Comparison of ENCODE assay signal across 8 mouse cellular contexts in the genomic region with DNA sequence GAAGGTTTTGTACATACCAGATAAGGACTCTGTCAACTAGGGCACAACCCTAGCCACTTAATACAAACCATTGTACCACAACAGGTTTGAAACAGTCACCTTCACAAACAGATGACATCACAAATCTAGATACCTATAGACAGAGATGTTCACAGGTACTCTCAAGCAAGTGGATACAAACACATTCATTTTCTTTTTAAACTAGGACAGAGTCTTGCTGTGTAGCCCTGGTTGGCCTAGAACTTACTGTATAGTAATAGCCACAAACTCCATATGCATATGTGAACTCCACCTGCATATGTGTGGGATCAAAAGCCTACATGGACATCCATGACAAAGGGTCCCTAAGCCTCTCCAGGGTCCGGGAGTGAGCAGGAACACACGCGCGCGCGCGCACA. TPM values are rescaled to one million over a fixed set of nuclear protein-coding genes. Genes with fewer than 3 reads are reported as not detected.
DNase-seq lines count a peak whose midpoint lies in the region; ATAC-seq and TF ChIP-seq lines count a peak whose summit lies in the region.

A gene (plus strand): TSS at position 301 of the 398 bp plus-strand sequence.

- H3K4me1 ChIP-seq in heart, embryonic 15.5 days (replicated peaks) = peaks cover 11% of the 10 kb centered on the region
- H3K4me1 ChIP-seq in hindbrain, embryonic 11.5 days (replicated peaks; ENCODE audit: control insufficient read depth, insufficient read depth, low read length) = no peaks in the 10 kb centered on the region
- H3K4me1 ChIP-seq in liver, embryonic 12.5 days = peaks cover 32% of the 10 kb centered on the region

- CTCF ChIA-PET in Patski (lab: Charles Lee) = interaction anchor here (1.4 kb wide), 1 partner anchor 86 kb away, joined by 3 read pairs; a partner anchor contains a TSS

- H3K4me2 ChIP-seq in heart, embryonic 15.5 days = peak within 1 kb of the TSS; percentile 100
- peak within 1 kb of the TSS; percentile 88 for H3K4me2 ChIP-seq in hindbrain, embryonic 11.5 days (replicated peaks; ENCODE audit: low read depth, low read length)
- H3K4me2 ChIP-seq in liver, embryonic 12.5 days = peak within 1 kb of the TSS; percentile 93

- no peak for ATAC-seq in heart, embryonic 15.5 days (replicated peaks; ENCODE audit: insufficient number of reproducible peaks, insufficient read depth, low FRiP score, low read depth)
- no peak for ATAC-seq in Patski
- ATAC-seq in hindbrain, embryonic 11.5 days (ENCODE audit: low FRiP score) = no peak
- no peak; the same call in 1 of the 2 replicates for ATAC-seq in liver, embryonic 12.5 days

- H3K27me3 ChIP-seq in heart, embryonic 15.5 days = peaks cover 20% of the 10 kb centered on the region
- H3K27me3 ChIP-seq in Patski = no peaks in the 10 kb centered on the region
- H3K27me3 ChIP-seq in hindbrain, embryonic 11.5 days (ENCODE audit: control insufficient read depth, insufficient read depth, low read length) = no peaks in the 10 kb centered on the region
- H3K27me3 ChIP-seq in liver, embryonic 12.5 days (replicated peaks) = peaks cover 19% of the 10 kb centered on the region

- no peaks in the 10 kb centered on the region for H3K36me3 ChIP-seq in heart, embryonic 15.5 days
- H3K36me3 ChIP-seq in hindbrain, embryonic 11.5 days (ENCODE audit: control insufficient read depth, insufficient read depth, low read length) = no peaks in the 10 kb centered on the region
- no peaks in the 10 kb centered on the region for H3K36me3 ChIP-seq in liver, embryonic 12.5 days

- in situ Hi-C loops in Patski (cut with MboI; ENCODE audit: low pct_unique_long_range_greater_than_20kb) = no loop called here

- H3K9ac ChIP-seq in heart, embryonic 15.5 days = peak within 1 kb of the TSS; percentile 71
- peak within 1 kb of the TSS; percentile 88 for H3K9ac ChIP-seq in hindbrain, embryonic 11.5 days (ENCODE audit: low read depth, low read length)
- peak within 1 kb of the TSS; percentile 64 for H3K9ac ChIP-seq in liver, embryonic 12.5 days

- no peaks in the 10 kb centered on the region for H3K9me3 ChIP-seq in heart, embryonic 15.5 days (replicated peaks)
- H3K9me3 ChIP-seq in hindbrain, embryonic 11.5 days (ENCODE audit: control insufficient read depth, low read length) = no peaks in the 10 kb centered on the region
- H3K9me3 ChIP-seq in liver, embryonic 12.5 days (replicated peaks) = no peaks in the 10 kb centered on the region

- POLR2A ChIA-PET in Patski (lab: Charles Lee) = interaction anchor here (1.3 kb wide), 1 partner anchor 13 kb away, joined by 3 read pairs; no protein-coding TSS in a partner anchor

- H3K4me3 ChIP-seq in heart, embryonic 15.5 days = peak within 1 kb of the TSS; percentile 68
- peak within 1 kb of the TSS; percentile 85 for H3K4me3 ChIP-seq in hindbrain, embryonic 11.5 days (ENCODE audit: low read depth, low read length)
- H3K4me3 ChIP-seq in liver, embryonic 12.5 days = peak within 1 kb of the TSS; percentile 67

- no peak for DNase-seq in heart, adult 9 months (ENCODE audit: low spot score in 2 of 2)
- DNase-seq in Patski (ENCODE audit: low read depth, low spot score) = no peak
- no peak for DNase-seq in hindbrain, embryonic 11.5 days (ENCODE audit: low spot score)
- DNase-seq in ovary, adult 18-20 months (ENCODE audit: low spot score) = no peak
- no peak for DNase-seq in gastrocnemius, postnatal 10 days
- DNase-seq in kidney, adult 18-20 months = no peak

- TF ChIP-seq CTCF in Patski (IDR thresholded peaks at IDR 0.05) = no peak

- no peak within 1 kb of the TSS for H3K27ac ChIP-seq in heart, embryonic 15.5 days
- H3K27ac ChIP-seq in hindbrain, embryonic 11.5 days (ENCODE audit: low read depth, low read length) = peak within 1 kb of the TSS; percentile 65
- H3K27ac ChIP-seq in liver, embryonic 12.5 days = peak within 1 kb of the TSS; percentile 37; the same call in 1 of the 2 replicates

- 5% methylated on average over 7 of the region's 7 CpGs for WGBS in heart, embryonic 15.5 days
- 8% methylated on average over 5 of the region's 7 CpGs for WGBS in hindbrain, embryonic 11.5 days
- WGBS in liver, embryonic 12.5 days (ENCODE audit: insufficient replicate concordance) = 16% methylated on average over 7 of the region's 7 CpGs

RNA-seq across cellular contexts. Expression of the gene that starts here (rescaled TPM):
- polyA plus RNA-seq in heart, embryonic 15.5 days (2015; fragmentation: Nextera tagmentation; extraction: Ambion mirVana) = 1.3 and 3.0 TPM in 2 replicates
- 18.5 TPM for polyA plus RNA-seq in Patski (2021)
- polyA plus RNA-seq in hindbrain, embryonic 11.5 days (2014; fragmentation: Nextera tagmentation; extraction: Ambion mirVana) = 13.3 and 15.3 TPM in 2 replicates
- 2.0 and 2.2 TPM in 2 replicates for polyA plus RNA-seq in liver, embryonic 12.5 days (2016; fragmentation: Nextera tagmentation; extraction: Ambion mirVana)
- total RNA-seq in gastrocnemius, postnatal 10 days (2021) = 1 to 10 TPM in 1 of 2 experiments, under 1 TPM in 1; 0.97 to 1.5 TPM
